Mouse (Mus musculus): ENCODE measurements around the gene Gm5431.

DNA sequence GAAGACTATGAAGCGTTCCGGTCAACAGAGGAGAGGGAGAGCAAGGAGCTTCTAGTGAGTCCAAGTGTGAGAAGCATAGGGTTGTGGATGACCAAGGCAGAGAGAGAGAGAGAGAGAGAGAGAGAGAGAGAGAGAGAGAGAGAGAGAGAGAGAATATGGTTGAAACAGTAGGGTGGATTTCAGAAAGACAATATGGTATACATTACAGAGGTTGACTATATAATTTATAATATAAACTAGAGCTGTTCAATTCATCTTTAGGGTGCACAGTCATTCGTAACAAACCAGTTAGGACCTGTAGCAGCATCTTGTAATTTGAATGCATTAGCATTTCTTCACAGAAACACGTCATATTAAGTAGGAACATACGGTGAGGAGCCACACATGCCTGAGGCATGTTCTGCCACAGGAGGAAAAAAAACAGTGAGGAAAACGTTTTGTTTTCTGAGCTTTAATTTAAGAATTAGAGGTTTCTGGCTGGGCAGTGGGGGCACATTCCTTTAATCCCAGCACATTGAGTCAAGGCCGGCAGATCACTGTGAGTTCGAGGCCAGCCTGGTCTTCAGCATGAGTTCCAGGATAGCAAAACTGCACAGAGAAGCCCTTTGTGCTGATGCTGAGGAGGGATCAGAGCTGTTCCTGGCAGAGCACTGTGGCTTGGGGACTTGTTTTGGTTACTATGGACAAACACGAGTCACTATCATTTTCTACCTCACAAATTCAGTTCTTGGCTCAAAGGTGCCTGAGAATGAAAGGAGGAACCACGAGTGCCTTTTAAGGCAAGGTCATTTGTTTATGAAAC, 62.9 kb downstream of the Gm5431 start:
- TF ChIP-seq POLR2A (IDR thresholded peaks at IDR 0.05; ENCODE audit: borderline replicate concordance, extremely low read depth, insufficient read depth, insufficient read length, poor library complexity, severe bottlenecking) (no peak), CTCF (IDR thresholded peaks at IDR 0.05; ENCODE audit: borderline replicate concordance, extremely low read depth, insufficient read depth, insufficient read length) (no peak)

All from brain, embryonic 14.5 days (tissue).